Mouse (Mus musculus): ENCODE results near the gene Kalrn. TPM values are rescaled to one million over a fixed set of nuclear protein-coding genes. Genes with fewer than 3 reads are reported as not detected.

Kalrn gene
- polyA plus RNA-seq, 1 experiment from 2014 or later = 39.2 TPM

- WGBS = 0% methylated on average over 35 of the region's 42 CpGs
- H3K36me3 ChIP-seq (replicated peaks) = no peaks in the 10 kb centered on the region
- H3K9me3 ChIP-seq = no peaks in the 10 kb centered on the region
- peak overlapping the region; percentile 100 for H3K27ac ChIP-seq
- peaks cover 34% of the 10 kb centered on the region for H3K4me1 ChIP-seq
- H3K4me2 ChIP-seq = peak overlapping the region; percentile 94
- ATAC-seq (replicated peaks) = peak; percentile 82
- H3K4me3 ChIP-seq = peak overlapping the region; percentile 98
- H3K27me3 ChIP-seq (replicated peaks) = no peaks in the 10 kb centered on the region
- H3K9ac ChIP-seq = peak overlapping the region; percentile 100
Measured at GRCm38 (mm10) chr16:34573856-34574491, 642 bp upstream of the Kalrn start.

- Histone ChIP-seq H3K27me3 (replicated peaks) (no peaks in the 10 kb centered on the region), H3K4me1 (peaks cover 38% of the 10 kb centered on the region), H3K36me3 (replicated peaks) (no peaks in the 10 kb centered on the region), H3K9ac (peak overlapping the region; percentile 100), H3K27ac (peak overlapping the region; percentile 100), H3K4me2 (peak overlapping the region; percentile 94), H3K4me3 (peak overlapping the region; percentile 98), H3K9me3 (no peaks in the 10 kb centered on the region)
- 0% methylated on average over 59 of the region's 61 CpGs for WGBS
- peak; percentile 34 for ATAC-seq (replicated peaks)
Measured at GRCm38 (mm10) chr16:34572406-34573150, 754 bp downstream of the Kalrn start.

GRCm38 (mm10) chr16:34571931-34572405 is 1.4 kb downstream of the Kalrn start:
- Histone ChIP-seq H3K27ac (peak overlapping the region; percentile 100), H3K4me1 (peaks cover 39% of the 10 kb centered on the region), H3K36me3 (replicated peaks) (no peaks in the 10 kb centered on the region), H3K4me3 (peak overlapping the region; percentile 98), H3K9me3 (no peaks in the 10 kb centered on the region), H3K9ac (peak overlapping the region; percentile 100), H3K27me3 (replicated peaks) (no peaks in the 10 kb centered on the region), H3K4me2 (peak overlapping the region; percentile 94)
- whole genome bisulfite sequencing = under 1% methylated on average over 10 of the region's 10 CpGs
- no peak; the same call in 1 of the 2 replicates for ATAC-seq (replicated peaks)

GRCm38 (mm10) chr16:34569897-34570296 is 3.4 kb downstream of the Kalrn start:
- 57% methylated on average over 2 of the region's 2 CpGs for WGBS
- H3K27ac ChIP-seq = no peak overlapping the region

GRCm38 (mm10) chr16:34568831-34569230 is 4.5 kb downstream of the Kalrn start:
- Histone ChIP-seq H3K9me3 (no peaks in the 10 kb centered on the region), H3K4me1 (peaks cover 65% of the 10 kb centered on the region), H3K36me3 (replicated peaks) (no peaks in the 10 kb centered on the region), H3K9ac (no peak overlapping the region), H3K4me2 (no peak overlapping the region), H3K4me3 (no peak overlapping the region), H3K27ac (no peak overlapping the region), H3K27me3 (replicated peaks) (no peaks in the 10 kb centered on the region)
- 89% methylated on average over 6 of the region's 6 CpGs for WGBS
- ATAC-seq (replicated peaks) = no peak

More at GRCm38 (mm10) chr16:34569897-34570296, 3.4 kb downstream of the Kalrn start:
- Histone ChIP-seq H3K27me3 (replicated peaks) (no peaks in the 10 kb centered on the region), H3K36me3 (replicated peaks) (no peaks in the 10 kb centered on the region), H3K4me2 (no peak overlapping the region), H3K9ac (no peak overlapping the region), H3K9me3 (no peaks in the 10 kb centered on the region), H3K4me1 (peaks cover 59% of the 10 kb centered on the region), H3K4me3 (no peak overlapping the region)
- ATAC-seq (replicated peaks) = no peak

- H3K4me1 ChIP-seq = peaks cover 69% of the 10 kb centered on the region
- H3K36me3 ChIP-seq (replicated peaks) = no peaks in the 10 kb centered on the region
- no peak for ATAC-seq (replicated peaks)
- no peaks in the 10 kb centered on the region for H3K27me3 ChIP-seq (replicated peaks)
- H3K9me3 ChIP-seq = no peaks in the 10 kb centered on the region
- 78% methylated on average over 11 of the region's 11 CpGs for WGBS
- H3K27ac ChIP-seq = no peak overlapping the region
- H3K9ac ChIP-seq = no peak overlapping the region
- H3K4me3 ChIP-seq = no peak overlapping the region
- H3K4me2 ChIP-seq = no peak overlapping the region
Measured at GRCm38 (mm10) chr16:34563593-34564280, 9.6 kb downstream of the Kalrn start.

- Histone ChIP-seq H3K27me3 (replicated peaks) (no peaks in the 10 kb centered on the region), H3K4me2 (no peak overlapping the region), H3K4me1 (peaks cover 75% of the 10 kb centered on the region), H3K9ac (no peak overlapping the region), H3K4me3 (no peak overlapping the region), H3K9me3 (no peaks in the 10 kb centered on the region), H3K36me3 (replicated peaks) (no peaks in the 10 kb centered on the region), H3K27ac (peak overlapping the region; percentile 45; the same call in 1 of the 2 replicates)
- ATAC-seq (replicated peaks) = peak; percentile 43
- WGBS = 6% methylated on average over 5 of the region's 5 CpGs
Measured at GRCm38 (mm10) chr16:34561734-34562135, 11.6 kb downstream of the Kalrn start.

- no peak overlapping the region for H3K4me3 ChIP-seq
- peaks cover 71% of the 10 kb centered on the region for H3K4me1 ChIP-seq
- no peaks in the 10 kb centered on the region for H3K27me3 ChIP-seq (replicated peaks)
- no peak overlapping the region for H3K27ac ChIP-seq
- no peaks in the 10 kb centered on the region for H3K9me3 ChIP-seq
- no peak for ATAC-seq (replicated peaks)
- no peak overlapping the region for H3K9ac ChIP-seq
- no peaks in the 10 kb centered on the region for H3K36me3 ChIP-seq (replicated peaks)
- no peak overlapping the region for H3K4me2 ChIP-seq
- WGBS = 49% methylated on average over 5 of the region's 5 CpGs
Measured at GRCm38 (mm10) chr16:34560814-34561213, 12.5 kb downstream of the Kalrn start.

- Histone ChIP-seq H3K36me3 (replicated peaks) (no peaks in the 10 kb centered on the region), H3K9me3 (no peaks in the 10 kb centered on the region), H3K27me3 (replicated peaks) (no peaks in the 10 kb centered on the region), H3K4me3 (no peak overlapping the region), H3K4me2 (no peak overlapping the region), H3K4me1 (peaks cover 70% of the 10 kb centered on the region), H3K27ac (no peak overlapping the region), H3K9ac (no peak overlapping the region)
- ATAC-seq (replicated peaks) = no peak
- WGBS = 68% methylated on average over 2 of the region's 2 CpGs
Measured at GRCm38 (mm10) chr16:34560411-34560810, 12.9 kb downstream of the Kalrn start.

- no peak for ATAC-seq (replicated peaks)
- Histone ChIP-seq H3K4me1 (peaks cover 65% of the 10 kb centered on the region), H3K27me3 (replicated peaks) (no peaks in the 10 kb centered on the region), H3K9me3 (no peaks in the 10 kb centered on the region), H3K36me3 (replicated peaks) (no peaks in the 10 kb centered on the region), H3K4me2 (no peak overlapping the region), H3K4me3 (no peak overlapping the region), H3K27ac (no peak overlapping the region), H3K9ac (no peak overlapping the region)
- WGBS = 60% methylated on average over 6 of the region's 6 CpGs
Measured at GRCm38 (mm10) chr16:34557891-34558290, 15.4 kb downstream of the Kalrn start.

GRCm38 (mm10) chr16:34552731-34553130 is 20.6 kb downstream of the Kalrn start:
- no peak overlapping the region for H3K27ac ChIP-seq
- H3K36me3 ChIP-seq (replicated peaks) = no peaks in the 10 kb centered on the region
- WGBS = 49% methylated on average over 1 of the region's 1 CpGs
- H3K9ac ChIP-seq = no peak overlapping the region
- H3K4me2 ChIP-seq = no peak overlapping the region
- no peaks in the 10 kb centered on the region for H3K27me3 ChIP-seq (replicated peaks)
- ATAC-seq (replicated peaks) = no peak
- H3K4me3 ChIP-seq = no peak overlapping the region
- H3K9me3 ChIP-seq = no peaks in the 10 kb centered on the region
- peaks cover 63% of the 10 kb centered on the region for H3K4me1 ChIP-seq

GRCm38 (mm10) chr16:34549470-34549999 is 23.8 kb downstream of the Kalrn start:
- Histone ChIP-seq H3K27me3 (replicated peaks) (no peaks in the 10 kb centered on the region), H3K4me3 (no peak overlapping the region), H3K4me2 (no peak overlapping the region), H3K9me3 (no peaks in the 10 kb centered on the region), H3K9ac (no peak overlapping the region), H3K36me3 (replicated peaks) (no peaks in the 10 kb centered on the region), H3K27ac (no peak overlapping the region), H3K4me1 (peaks cover 65% of the 10 kb centered on the region)
- WGBS = 86% methylated on average over 5 of the region's 5 CpGs
- no peak for ATAC-seq (replicated peaks)

Data from midbrain, embryonic 15.5 days (tissue).